Mouse (Mus musculus): ENCODE results near the gene Fam110c. TPM values are rescaled to one million over a fixed set of nuclear protein-coding genes. Genes with fewer than 3 reads are reported as not detected.
A peak's percentile ranks its signal among the peaks of the same experiment; 100 is the strongest.

Fam110c gene
- polyA plus RNA-seq, 1 experiment from 2014 or later: not detected

- no peak for DNase-seq (ENCODE audit: low read depth, low spot score)
- in situ Hi-C loops (cut with MboI; ENCODE audit: low pct_unique_long_range_greater_than_20kb): loop anchor here (10.0 kb wide), 1 partner anchor 111 kb away; no protein-coding TSS in a partner anchor
- ATAC-seq: peak; percentile 57
- H3K27me3 ChIP-seq: no peaks in the 10 kb centered on the region
- TF ChIP-seq CTCF (IDR thresholded peaks at IDR 0.05): peak; percentile 89
- CTCF ChIA-PET: interaction anchor here (0.7 to 1.0 kb wide), 3 partner anchors 148 to 231 kb away, joined by 3 to 4 read pairs (median 3); no protein-coding TSS in a partner anchor
- POLR2A ChIA-PET: no interaction called here
These were observed 42.4 kb downstream of the Fam110c start for GRCm38 (mm10) chr12:31116005-31116466.

GRCm38 (mm10) chr12:31120535-31120934 is 46.9 kb downstream of the Fam110c start:
- ChIA-PET POLR2A (no interaction called here), CTCF (no interaction called here)
- DNase-seq (ENCODE audit: low read depth, low spot score) (no peak), ATAC-seq (no peak)
- H3K27me3 ChIP-seq: no peaks in the 10 kb centered on the region
- in situ Hi-C loops (cut with MboI; ENCODE audit: low pct_unique_long_range_greater_than_20kb): loop anchor here (10.0 kb wide), 1 partner anchor 374 kb away; the partner anchor contains the start of gene Cbll1
- TF ChIP-seq CTCF (IDR thresholded peaks at IDR 0.05): no peak

GRCm38 (mm10) chr12:31122892-31123622 is 49.4 kb downstream of the Fam110c start:
- no peak for DNase-seq (ENCODE audit: low read depth, low spot score)
- no peak for TF ChIP-seq CTCF (IDR thresholded peaks at IDR 0.05)
- no peak for ATAC-seq
- ChIA-PET CTCF (interaction anchor here (1.1 kb wide), 1 partner anchor 13 kb away, joined by 4 read pairs; no protein-coding TSS in a partner anchor), POLR2A (no interaction called here)
- no peaks in the 10 kb centered on the region for H3K27me3 ChIP-seq
- in situ Hi-C loops (cut with MboI; ENCODE audit: low pct_unique_long_range_greater_than_20kb): loop anchor here (10.0 kb wide), 1 partner anchor 372 kb away; the partner anchor contains the start of gene Cbll1

- no peak for ATAC-seq
These were observed 52.4 kb downstream of the Fam110c start for GRCm38 (mm10) chr12:31126071-31126470.

GRCm38 (mm10) chr12:31129548-31129947 is 55.9 kb downstream of the Fam110c start:
- no peaks in the 10 kb centered on the region for H3K27me3 ChIP-seq
- ATAC-seq (no peak), DNase-seq (ENCODE audit: low read depth, low spot score) (no peak)
- POLR2A ChIA-PET: no interaction called here
- in situ Hi-C loops (cut with MboI; ENCODE audit: low pct_unique_long_range_greater_than_20kb): loop anchor here (5.0 to 25.0 kb wide), 4 partner anchors 138 to 808 kb away; partner anchors contain the start of genes Cbll1 and Lamb1
- no peak for TF ChIP-seq CTCF (IDR thresholded peaks at IDR 0.05)
- CTCF ChIA-PET: interaction anchor here (1.6 kb wide), 1 partner anchor 38 kb away, joined by 5 read pairs; no protein-coding TSS in a partner anchor

More at GRCm38 (mm10) chr12:31126071-31126470, 52.4 kb downstream of the Fam110c start:
- CTCF ChIA-PET: interaction anchor here (0.7 to 1.6 kb wide), 6 partner anchors 11 to 204 kb away, joined by 3 to 4 read pairs (median 3); no protein-coding TSS in a partner anchor
- POLR2A ChIA-PET: interaction anchor here (0.7 kb wide), 3 partner anchors 129 to 208 kb away, joined by 3 read pairs; no protein-coding TSS in a partner anchor
- in situ Hi-C loops (cut with MboI; ENCODE audit: low pct_unique_long_range_greater_than_20kb): loop anchor here (5.0 to 25.0 kb wide), 4 partner anchors 141 to 811 kb away; partner anchors contain the start of genes Cbll1 and Lamb1
- peak; percentile 34 for TF ChIP-seq CTCF (IDR thresholded peaks at IDR 0.05)
- no peak for DNase-seq (ENCODE audit: low read depth, low spot score)
- no peaks in the 10 kb centered on the region for H3K27me3 ChIP-seq

Other genes with a start within 250 kb of the Fam110c start
- not detected for gene Alkal2, start 189.5 kb upstream of the Fam110c start, polyA plus RNA-seq (2021)
- 80.1 TPM for gene Acp1, start 162.3 kb upstream of the Fam110c start, polyA plus RNA-seq (2021)
- 13.3 TPM for gene Sh3yl1, start 162.2 kb upstream of the Fam110c start, polyA plus RNA-seq (2021)
- not detected for gene Gm6993, start 166.9 kb downstream of the Fam110c start, polyA plus RNA-seq (2021)
- 290 TPM for gene Lamb1, start 191.4 kb downstream of the Fam110c start, polyA plus RNA-seq (2021)